Mouse (Mus musculus): Measurements from ENCODE around the gene Serpinf1. TPM values are rescaled to one million over a fixed set of nuclear protein-coding genes. Genes with fewer than 3 reads are reported as not detected.
A peak's percentile ranks its signal among the peaks of the same experiment; 100 is the strongest.

Gene Serpinf1
- total RNA-seq, 1 experiment from 2014 or later, result 77.8 TPM

DNA sequence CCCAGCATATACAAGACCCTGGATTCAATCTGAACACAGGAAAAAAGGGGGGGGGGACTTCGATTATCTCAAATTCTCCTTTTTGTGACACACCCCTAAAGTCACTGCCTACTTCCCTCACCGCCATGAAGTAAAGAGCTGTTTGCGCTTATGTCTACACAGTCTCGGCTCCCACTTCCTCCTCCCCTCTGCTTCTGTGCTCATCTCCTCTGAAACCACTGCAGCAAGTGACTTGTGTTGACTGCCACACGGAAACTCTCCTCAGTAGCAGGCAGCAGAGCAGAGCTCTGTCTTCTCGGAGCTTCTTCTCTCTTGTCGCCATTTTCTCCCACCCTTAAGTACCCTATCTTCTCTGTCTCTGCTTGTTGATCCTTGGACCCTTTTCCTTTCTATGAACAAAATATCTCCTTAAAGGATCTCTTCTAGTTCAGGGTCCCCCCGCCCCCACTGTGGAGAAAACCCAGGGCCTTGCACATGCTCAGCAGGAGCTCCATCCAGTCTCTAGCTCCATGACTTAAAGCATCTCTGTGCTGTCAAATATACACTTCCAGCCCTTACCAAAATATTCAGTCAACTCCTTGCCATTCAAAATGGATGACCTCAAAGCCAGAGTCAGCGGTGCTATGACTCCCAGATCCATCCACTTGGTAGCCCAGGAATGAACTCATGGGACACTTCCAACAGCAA, 6.7 kb upstream of the Serpinf1 start:
- ATAC-seq (replicated peaks; ENCODE audit: low read depth, poor library complexity, severe bottlenecking), result peak; percentile 94

- ATAC-seq (replicated peaks; ENCODE audit: low read depth, poor library complexity, severe bottlenecking), result no peak
These were observed 2.0 kb upstream of the Serpinf1 start for GRCm38 (mm10) chr11:75424459-75424858.

DNA sequence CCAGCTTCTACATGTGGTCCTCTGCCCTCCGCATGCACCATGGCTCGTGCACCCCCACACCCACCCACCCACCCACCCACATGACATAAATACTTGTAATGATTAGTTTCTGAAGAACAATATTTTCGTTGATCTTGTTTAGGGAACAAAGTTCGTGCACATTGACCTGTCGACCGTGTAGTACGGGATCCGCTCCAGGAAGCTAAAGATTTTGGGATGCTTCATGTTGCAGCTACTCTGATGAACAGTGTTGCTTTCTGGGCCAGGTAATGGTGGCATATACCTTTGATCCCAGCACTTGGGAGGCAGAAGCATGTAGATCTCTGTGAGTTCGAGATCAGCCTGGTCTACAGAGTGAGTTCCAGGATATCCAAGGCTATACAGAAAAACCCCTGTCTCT, 1.5 kb upstream of the Serpinf1 start:
- no peak for ATAC-seq (replicated peaks; ENCODE audit: low read depth, poor library complexity, severe bottlenecking)

GRCm38 (mm10) chr11:75423091-75423490, 590 bp upstream of the Serpinf1 start:
- no peak for ATAC-seq (replicated peaks; ENCODE audit: low read depth, poor library complexity, severe bottlenecking)

DNA sequence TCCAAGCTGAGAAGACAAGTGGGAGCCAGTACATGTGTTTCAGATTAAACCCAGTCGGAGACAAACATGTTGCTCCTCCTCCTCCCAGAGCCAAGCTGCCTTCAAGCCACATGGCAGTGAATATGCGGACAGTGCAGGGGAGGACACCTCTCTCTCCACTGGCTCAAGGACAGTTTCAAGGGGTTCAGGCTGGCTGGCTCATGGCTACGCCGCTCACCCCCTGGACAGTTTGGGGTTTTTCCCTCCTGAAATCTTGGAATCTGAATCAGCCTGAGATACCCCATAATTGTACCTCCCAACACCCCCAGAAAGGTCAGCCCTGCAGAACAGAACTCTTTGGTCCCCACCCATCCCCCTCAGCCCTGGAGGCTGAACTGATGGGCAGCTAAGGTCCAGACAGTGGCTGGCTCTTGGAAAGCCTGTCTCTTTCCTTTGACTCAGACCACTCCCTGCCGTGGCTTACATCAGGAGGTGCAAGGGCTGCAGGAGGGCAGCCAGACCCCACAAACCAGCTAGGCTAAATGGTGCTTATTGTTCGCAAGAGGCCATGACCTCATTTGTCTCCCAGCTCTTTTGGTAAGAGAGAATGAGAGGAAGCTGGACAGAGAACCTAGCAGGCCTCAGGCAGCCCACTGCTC, 1.0 kb downstream of the Serpinf1 start:
- no peak for ATAC-seq (replicated peaks; ENCODE audit: low read depth, poor library complexity, severe bottlenecking)

DNA sequence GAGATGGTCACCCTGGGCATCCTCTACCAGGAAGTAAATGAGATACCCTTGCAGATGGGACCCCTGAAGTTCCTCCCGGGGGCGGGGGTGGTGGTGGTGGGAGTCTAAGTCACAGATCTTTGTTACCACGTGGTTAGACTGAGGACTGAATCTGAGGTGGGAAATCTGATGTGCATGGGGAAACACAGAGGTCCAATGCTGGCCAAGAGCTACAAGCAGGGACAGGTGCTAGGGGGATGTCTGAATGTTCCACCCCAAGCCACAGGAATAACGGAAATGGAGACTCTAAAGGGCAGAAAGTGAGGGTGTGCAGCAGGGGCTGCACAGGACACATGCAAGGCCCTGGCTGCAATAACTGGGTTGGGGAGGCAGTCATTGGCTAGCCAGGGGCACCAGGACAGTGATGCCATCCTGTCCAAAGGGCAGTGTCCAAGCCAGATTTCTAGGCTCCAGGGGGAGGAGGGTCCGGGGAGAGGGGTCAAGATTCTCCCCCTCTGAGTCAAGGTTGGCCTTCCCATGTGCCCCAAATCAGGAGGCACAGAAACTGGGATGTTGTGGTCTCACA, 1.6 kb downstream of the Serpinf1 start:
- ATAC-seq (replicated peaks; ENCODE audit: low read depth, poor library complexity, severe bottlenecking), result no peak

- no peak for ATAC-seq (replicated peaks; ENCODE audit: low read depth, poor library complexity, severe bottlenecking)
These were observed 2.5 kb downstream of the Serpinf1 start for GRCm38 (mm10) chr11:75420037-75420436.

DNA sequence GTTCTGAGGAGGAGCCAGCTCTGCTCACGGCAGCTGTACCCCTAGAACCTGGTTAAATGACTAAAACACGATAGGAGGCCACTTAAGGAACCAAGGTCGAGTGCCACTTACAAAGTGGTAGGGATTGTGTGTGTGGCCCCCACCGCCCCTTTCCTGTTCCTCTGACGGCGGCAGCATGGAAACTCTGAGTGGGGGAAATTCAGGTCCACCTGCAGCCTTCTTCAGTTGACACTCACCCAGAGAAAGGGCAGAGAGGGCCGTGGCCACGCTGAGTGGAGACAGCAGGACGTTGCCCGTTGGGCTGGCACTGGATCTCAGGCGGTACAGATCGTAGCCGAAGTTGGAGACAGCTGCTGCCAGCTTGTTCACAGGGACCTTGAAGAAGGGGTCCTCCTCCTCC, 6.5 kb downstream of the Serpinf1 start:
- no peak for ATAC-seq (replicated peaks; ENCODE audit: low read depth, poor library complexity, severe bottlenecking)

DNA sequence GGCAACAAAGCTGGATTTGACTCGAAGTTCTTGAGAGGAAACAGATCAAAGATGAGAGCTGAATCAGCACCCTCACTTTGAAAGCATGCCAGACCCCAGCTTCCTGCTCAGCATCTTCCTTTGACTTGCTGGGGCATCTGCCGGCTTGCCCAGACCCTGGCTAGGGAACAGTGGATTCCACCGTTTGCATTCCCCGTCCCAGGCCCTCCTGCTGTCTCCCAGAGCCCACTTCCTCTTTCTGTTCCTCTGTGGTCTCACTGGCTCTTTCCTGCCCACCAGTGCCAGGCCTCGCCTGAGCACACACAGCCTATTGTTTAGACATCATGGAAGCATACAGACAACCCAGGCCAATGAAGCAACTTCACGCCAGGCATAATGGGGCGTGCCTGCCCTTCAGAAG, 7.4 kb downstream of the Serpinf1 start:
- ATAC-seq (replicated peaks; ENCODE audit: low read depth, poor library complexity, severe bottlenecking), result peak; percentile 93

GRCm38 (mm10) chr11:75410591-75410990, 11.9 kb downstream of the Serpinf1 start:
- no peak for ATAC-seq (replicated peaks; ENCODE audit: low read depth, poor library complexity, severe bottlenecking)

- ATAC-seq (replicated peaks; ENCODE audit: low read depth, poor library complexity, severe bottlenecking), result 0 out of 2 replicates have a peak, but pooled peaks have one; percentile 17
These were observed 12.6 kb downstream of the Serpinf1 start for GRCm38 (mm10) chr11:75409679-75410575.

DNA sequence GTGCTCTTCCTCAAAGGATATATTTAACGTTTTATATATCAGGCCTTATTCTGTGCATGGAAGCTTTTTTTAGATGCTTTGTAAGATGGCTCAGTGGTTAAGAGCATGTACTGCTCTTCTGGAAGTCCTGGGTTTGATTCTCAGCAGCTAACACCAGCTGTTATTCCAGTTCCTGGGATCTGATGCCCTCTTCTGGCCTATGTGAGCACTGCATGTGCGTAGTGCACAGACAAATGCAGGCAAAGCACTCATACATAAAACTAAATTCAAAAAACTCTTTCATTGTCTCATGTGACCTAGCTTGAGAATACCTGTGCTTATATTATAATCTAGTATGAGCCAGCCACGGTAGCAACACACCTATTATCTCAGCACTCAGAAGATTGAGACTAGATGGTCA, 15.6 kb downstream of the Serpinf1 start:
- ATAC-seq (replicated peaks; ENCODE audit: low read depth, poor library complexity, severe bottlenecking), result peak; percentile 45

GRCm38 (mm10) chr11:75406104-75406503, 16.4 kb downstream of the Serpinf1 start:
- ATAC-seq (replicated peaks; ENCODE audit: low read depth, poor library complexity, severe bottlenecking), result no peak

GRCm38 (mm10) chr11:75404801-75405200, 17.7 kb downstream of the Serpinf1 start:
- ATAC-seq (replicated peaks; ENCODE audit: low read depth, poor library complexity, severe bottlenecking), result no peak

DNA sequence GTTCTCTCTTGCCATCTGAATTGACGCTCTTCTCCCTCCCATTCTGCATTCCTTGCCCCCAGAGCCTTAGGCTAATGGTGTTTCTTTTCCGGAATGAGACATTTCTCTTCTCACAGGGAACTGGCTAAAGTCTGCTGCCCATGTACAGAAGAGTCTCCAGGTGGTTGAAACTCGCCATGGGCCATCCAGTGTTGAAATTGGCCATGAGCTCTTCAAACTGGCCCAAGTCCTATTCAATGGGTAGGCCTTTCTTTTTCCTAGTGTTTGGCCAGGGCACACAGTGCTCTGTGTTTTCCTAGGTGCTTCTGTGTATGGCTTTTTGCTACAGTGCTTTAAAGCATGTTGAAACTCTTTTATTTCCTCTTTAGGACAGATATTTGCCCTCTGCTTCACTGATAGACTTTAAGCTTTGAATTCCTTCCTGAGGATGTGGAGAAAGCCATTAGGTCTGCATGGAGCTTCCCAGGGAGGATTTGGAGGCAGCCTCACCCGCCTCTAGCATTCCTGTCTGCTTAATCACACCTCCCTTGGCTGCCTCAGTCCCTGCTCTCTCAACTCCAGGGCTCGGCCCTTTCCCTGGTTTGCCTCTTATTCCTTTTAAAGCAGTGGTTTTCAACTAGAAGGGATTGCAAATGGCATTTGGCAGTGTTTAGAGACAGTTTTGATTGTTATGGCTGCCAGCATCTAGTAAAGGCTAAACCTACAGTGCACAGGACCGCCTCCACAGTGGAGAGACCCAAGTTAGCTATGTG, 19.0 kb downstream of the Serpinf1 start:
- ATAC-seq (replicated peaks; ENCODE audit: low read depth, poor library complexity, severe bottlenecking), result no peak

DNA sequence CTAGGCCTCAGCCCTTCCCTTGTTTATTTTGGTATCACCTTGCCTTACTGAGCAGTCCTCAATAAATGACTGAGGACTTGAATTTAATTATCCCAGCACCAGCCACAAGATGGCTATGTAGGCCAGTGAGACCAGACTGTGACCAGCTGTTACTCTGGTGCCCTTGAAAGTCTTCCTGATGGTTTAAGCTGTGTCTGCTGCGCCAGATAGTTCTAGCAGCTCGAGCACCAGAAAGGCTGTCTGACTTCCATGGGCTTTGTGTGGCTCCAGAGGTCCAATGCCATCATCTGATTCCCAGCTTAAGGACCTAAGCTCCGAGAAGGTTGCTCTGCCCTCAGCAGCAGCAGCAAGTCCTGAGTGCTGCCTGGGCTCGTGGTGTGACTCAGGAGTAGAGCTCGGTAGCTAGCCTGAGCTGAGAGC, 20.2 kb downstream of the Serpinf1 start:
- peak; percentile 87 for ATAC-seq (replicated peaks; ENCODE audit: low read depth, poor library complexity, severe bottlenecking)

DNA sequence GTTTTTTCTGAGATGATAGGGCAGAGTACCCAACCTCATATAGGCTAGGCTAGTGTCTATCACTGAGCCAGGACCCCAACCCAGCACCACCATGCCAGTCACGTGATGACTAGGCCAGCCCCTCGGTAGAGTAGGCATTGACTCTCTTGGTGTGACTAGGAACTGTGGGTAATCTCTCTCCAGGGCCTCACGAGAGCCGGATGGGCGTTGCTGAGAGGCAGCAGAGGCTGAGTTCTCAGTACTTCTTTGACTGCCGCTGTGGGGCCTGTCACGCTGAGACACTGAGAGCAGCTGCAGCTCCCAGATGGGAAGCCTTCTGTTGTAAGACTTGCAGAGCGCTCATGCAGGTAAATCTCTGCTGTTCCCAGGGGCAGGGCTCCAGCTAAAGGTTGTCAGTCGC, 22.4 kb downstream of the Serpinf1 start:
- no peak for ATAC-seq (replicated peaks; ENCODE audit: low read depth, poor library complexity, severe bottlenecking)

- ATAC-seq (replicated peaks; ENCODE audit: low read depth, poor library complexity, severe bottlenecking), result no peak
These were observed 23.1 kb downstream of the Serpinf1 start for GRCm38 (mm10) chr11:75399411-75399841.

- no peak for ATAC-seq (replicated peaks; ENCODE audit: low read depth, poor library complexity, severe bottlenecking)
These were observed 25.0 kb downstream of the Serpinf1 start for GRCm38 (mm10) chr11:75397452-75397851.

GRCm38 (mm10) chr11:75395611-75396010, 26.9 kb downstream of the Serpinf1 start:
- 0 out of 2 replicates have a peak, but pooled peaks have one; percentile 29 for ATAC-seq (replicated peaks; ENCODE audit: low read depth, poor library complexity, severe bottlenecking)
